Mouse (Mus musculus): ENCODE results near the gene Zfp12.

DNA sequence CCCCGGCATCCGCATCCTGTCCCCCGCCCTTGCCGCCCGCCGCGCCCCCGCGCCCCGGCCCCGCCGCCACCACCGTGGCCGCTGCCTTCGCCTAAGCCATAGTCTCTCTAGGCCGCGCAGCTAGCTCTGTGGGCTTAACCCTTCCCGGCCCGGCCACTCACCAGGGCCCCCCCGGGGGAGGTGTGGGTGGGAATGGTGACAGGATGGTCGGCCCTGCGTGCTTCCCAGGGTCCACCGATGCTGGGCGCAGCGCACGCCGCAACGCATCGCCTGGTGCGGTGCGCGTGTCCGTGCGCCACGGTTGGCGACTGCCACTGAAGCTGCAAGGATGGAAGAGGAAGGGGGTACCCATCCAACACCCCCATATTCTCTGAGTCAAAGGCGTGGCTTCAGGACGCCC, 58.4 kb downstream of the Zfp12 start, which contains the start of gene Zfp853:
- no peak for TF ChIP-seq POLR2A (IDR thresholded peaks at IDR 0.05; ENCODE audit: insufficient read depth, low read length)
- TF ChIP-seq CTCF (IDR thresholded peaks at IDR 0.05; ENCODE audit: low read depth, low read length) = no peak
